Mouse (Mus musculus): Measurements from ENCODE around the gene Arfgef3.

The Arfgef3 gene

DNA sequence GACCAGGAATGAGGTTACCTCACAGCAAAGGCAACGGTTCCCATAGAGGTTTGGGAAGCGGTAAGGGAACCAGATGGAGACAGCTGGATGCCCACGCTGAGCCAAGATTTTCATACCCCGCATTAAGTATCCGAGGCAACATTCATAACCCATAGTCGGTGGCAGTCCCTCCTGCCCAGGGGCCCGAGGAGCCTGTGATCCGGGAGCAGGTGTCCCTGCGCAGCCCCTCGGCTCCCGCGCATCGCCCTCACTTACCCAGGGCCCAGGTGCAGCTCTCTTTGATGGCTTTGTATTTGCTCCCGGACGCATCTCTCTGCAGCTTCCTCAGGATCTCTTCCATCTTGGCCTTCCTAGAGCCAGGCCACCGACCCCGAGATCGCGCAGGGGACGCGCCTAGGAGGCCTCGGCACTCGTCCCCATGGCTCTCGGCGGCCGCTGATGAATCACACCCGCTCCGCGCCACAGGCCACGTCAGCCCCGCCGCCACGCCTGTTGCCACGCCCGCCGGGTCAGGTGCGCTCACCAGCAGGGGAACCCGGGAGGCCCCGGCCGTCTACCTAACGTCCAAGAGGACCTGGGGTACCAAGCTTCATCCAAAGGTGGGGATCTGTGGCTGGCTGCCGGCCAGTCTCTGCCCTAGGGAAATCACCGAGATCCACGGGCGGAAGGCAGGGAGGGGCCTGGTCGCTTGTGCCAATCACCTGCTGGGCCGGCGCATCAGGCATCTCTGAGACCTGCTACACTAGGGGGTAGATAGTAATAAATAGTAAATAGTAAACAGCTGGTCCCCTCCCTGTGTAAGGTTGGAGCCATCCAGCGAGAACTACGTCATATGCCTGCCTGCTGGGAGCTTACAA, at the start of gene Arfgef3:
TSS of gene Arfgef3 (minus strand) at position 664 of the 857 bp plus-strand sequence.
- peak; percentile 72 for DNase-seq

DNA sequence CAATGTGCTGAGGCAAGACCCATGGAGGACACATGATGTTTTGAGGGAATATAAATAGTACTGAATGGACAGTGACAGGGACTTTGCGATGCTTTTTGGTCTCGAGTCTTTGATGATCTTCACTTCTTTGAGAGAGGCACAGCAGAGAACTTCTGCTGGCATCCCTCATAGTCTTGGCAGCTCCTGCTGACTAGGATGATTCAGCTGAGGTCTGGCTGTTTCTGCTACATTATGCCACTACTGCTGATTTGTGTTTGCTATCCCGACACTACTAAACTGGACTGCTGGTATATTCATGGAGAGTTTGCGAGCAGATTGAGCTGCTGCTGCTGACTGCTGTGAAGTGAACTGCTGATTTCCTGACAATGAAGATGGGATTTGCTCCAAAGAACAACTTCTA, 46.3 kb upstream of the Arfgef3 start:
- no peak for DNase-seq

DNA sequence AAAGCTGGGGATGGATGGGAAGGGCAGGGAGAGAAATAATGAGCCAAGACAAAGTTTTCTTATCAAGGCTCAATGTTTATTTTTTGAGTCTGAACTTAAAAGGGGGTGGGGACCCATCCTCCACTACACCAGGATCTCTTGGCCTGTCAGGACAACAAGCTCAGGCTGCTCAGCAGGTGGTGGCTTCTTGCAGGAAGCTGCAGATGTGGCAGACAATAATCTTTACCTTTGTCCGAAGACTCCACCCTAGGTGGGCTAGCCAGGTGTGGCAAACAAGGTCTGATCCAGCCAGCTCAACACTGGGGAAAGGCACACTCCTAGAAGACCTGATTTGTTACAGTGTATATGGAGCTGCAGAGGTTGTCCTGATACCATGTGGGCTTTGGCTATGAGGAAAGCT, 44.9 kb upstream of the Arfgef3 start:
- DNase-seq: no peak

DNA sequence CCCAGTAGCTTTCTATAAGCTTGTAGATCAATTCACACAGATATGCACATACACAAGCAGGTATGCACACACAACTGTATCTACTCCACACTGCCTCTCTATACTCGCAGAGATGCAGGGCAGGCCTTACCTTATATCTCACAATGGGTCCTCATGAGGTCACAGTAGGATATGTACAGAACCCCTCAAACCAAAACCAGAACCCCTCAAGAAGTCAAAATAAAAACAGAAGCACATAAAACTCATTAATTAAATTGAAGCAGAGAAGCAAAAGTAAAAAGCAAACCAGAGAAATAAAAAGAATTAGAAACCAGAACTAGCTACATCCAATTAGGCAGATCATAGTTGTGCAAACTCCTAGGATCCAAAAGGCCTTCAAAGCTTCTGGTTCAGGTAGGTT, 42.9 kb upstream of the Arfgef3 start, which contains the start of gene Gm4922:
TSS of gene Gm4922 (minus strand) at position 101 of the 400 bp plus-strand sequence.
- DNase-seq: no peak

DNA sequence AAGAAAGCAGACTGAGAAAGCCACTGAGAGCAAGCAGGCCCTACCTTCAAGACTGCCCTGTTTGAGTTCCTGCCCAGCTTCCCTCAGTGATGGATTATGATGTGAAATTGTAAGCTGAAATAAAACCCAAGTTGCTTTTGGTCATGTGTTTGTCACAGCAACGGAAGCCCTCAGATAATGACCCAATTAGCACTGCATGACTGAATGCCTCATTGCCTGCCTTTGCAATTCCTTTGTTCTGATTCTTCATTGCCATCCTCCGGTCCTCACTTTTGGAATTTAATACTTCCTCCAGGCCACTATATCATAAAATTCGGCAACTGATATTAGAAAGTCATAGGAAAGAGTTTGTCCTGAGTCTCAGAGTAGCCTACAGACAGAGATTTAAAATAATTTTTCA, 33.8 kb upstream of the Arfgef3 start:
- no peak for DNase-seq

DNA sequence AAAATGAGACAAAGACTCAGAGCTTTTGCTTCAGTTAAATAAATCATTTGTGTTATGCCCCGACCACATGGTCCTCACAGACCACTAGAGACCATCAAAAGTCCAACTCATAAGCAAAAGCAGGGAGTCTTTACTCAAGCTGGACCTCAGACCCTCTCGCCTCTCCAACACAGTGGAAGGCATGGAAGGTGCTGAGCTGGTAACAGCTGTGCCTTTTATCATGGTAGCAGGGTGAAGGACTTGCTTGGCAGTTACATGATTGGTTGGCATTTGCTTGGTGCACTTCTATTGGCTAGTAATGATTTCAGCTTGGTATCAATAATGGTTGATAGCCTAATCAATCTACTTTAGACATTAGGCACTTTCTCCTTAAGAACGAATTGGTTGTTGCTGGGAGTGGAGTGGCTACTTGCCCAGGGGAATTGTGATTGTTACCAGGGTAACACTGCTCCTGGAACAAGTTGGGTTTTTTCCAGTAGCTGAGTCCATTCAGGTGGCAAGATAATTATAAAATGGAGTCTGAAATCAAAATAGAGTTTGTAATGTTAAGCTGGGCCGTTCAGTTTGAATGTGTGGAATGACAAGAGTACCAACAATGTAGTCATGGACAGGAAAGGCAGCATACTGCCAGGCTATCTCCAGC, 28.9 kb upstream of the Arfgef3 start:
- no peak for DNase-seq

DNA sequence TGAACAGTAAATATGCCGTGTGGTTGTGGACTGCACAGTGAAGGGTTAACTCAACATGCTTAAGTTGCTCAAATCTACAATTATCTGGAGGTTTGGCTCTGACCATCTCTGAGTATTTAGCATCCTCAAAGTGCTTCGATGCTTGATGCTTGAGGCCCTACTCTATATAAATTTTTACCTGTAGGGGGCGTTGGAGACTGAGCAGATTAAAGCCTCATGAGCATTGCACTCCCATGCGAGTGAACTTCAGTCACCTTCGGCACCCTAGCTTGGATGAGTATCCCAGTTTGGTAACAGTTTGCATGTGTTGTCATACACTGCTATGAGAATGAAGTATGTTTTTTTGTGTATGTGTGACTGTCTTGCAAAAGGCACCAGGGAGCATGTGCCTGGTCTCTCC, 26.2 kb upstream of the Arfgef3 start:
- no peak for DNase-seq

DNA sequence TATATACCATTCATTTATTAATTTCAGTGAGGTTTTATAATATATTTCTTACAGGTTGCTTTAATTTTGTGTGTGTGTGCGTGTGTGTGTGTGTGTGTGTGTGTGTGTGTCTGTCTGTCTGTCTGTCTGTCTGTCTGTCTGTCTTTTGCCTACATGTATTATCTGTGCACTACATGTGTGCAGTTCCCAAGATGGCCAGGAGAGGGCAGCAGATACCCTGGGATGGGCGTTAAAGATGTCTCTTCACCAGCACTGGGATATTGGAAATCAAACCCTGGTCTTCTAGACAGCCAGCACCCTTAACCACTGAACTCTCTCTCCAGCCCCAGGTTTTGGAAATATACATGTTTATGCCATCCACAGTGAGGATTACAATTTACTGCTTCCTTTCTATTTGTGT, 16.5 kb upstream of the Arfgef3 start:
- DNase-seq: peak; percentile 63

DNA sequence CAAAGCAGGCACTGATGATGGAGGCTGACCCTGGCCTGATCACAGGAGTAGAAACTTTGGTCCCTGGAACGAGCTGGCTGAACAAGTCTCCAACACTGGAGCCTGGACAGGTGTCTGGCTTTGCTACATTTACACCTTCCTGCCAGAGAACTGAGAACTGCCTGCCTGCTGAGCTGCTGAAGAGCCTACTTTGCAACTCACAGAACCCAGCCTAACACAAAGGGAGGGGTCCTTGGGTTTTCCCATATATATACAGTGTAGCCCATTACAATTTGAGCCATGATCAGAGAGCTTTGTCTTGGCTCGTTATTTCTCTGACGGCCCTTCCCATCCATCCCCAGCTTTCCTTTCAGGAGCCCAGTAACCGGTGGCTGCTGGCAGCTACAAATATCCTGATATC, 6.3 kb upstream of the Arfgef3 start:
- DNase-seq: no peak

DNA sequence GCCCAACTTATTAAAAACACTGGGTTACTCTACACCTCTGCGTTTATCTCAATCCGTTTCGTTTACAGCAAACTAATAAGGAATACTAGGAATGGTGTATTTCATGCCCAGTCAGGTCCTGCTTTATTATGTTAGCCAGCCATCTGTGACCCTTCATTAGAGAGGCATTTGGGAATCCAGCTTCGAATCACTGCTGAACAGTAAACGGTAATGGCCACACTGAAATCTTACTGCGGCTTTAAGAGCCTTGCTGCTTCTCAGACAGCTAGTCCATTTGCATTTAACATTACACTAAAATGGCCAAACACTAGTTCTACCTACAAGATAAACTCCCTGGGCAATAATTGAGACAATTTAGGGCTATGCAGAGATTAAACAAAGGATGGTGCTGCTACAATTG, 1.7 kb downstream of the Arfgef3 start:
- DNase-seq: no peak

DNA sequence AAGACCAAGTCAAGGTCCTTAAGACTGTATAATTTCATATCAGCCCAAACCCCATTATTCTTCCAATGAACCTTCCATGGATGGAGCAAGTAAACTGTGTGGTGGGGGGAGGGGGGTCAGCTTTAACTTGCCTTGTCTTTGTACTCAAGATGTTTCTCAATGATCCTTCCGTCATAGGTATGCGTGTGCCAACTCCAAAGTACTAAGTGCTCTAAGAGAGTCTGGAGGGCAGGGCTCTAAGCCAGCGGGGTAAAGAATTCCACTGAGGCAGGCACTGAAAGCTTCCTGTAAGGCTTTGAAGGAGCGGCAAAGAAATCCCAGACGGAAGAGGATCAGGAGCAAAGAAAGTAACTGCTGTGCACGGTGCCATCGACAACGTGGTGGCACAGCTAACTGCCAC, 2.7 kb downstream of the Arfgef3 start:
- no peak for DNase-seq

DNA sequence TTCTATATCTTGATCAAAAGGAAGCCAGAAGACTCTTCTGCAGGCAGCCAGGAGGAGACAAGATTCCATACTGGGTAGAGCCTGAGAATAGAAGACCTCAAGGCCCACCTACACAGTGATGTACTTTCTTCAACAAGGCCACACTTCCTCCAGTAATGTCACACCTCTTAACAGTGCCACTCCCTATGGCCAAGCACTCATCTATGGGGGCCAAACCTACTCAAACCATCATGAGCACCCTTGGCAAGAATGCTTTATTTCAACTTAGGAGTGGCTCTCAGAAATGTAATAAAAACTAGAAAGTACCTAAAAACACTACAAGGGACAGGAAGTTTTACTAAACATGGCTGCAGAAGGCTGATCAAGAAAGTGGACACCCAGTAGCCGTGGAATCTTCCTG, 15.2 kb downstream of the Arfgef3 start:
- DNase-seq: no peak

DNA sequence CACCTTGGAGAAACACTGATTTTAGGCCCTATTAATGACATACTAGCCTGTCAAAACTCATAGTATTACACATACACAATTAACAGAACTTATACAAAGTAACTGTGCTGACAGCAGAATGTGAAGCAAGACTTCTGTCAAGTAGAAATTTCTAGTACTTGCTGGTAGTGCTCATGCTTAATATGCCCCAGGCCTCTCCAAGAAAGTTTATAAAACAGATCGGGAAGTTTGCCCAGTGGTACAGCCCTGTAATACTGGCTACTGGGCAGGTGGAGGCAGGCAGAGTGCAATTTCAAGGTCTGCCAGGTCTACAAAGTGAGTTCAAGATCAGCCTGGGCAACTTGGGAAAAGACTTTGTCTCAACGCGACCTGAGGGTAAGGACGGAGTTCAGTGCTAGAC, 32.3 kb downstream of the Arfgef3 start:
- no peak for DNase-seq

DNA sequence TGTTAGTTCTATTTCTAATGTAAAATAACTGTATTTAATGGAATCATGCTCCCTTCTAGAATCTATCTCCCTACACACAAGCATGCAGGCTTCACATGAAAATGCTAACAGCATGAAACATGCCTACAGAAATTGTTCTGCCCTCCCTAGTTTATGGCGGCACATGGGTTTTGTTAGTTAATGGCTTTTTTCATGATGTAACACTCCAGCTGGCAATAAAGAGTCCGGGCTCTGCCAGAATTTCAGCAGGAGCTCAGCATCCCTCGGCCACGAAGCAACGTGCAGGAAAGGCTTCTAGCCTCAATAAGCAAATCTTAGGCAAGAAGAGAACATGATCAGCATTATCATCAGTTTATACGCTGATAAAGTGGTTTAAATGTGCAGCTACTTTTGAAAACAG, 32.8 kb downstream of the Arfgef3 start:
- no peak for DNase-seq

DNA sequence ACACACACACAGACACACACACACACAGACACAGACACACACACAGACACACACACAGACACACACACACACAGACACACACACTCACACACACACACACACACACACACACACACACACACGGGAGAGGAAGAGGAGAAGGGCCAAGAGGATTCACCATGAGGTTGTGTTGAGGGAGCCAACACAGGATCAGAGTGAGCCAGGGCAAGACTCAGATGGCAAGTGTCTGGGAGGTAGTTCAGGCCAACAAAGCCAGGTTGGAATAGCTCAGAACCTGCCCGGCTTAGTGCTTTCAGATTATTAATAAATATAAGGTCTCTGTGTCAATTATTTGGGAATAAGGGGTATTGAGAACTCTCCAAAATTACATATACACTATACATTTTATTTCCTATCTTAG, 33.9 kb downstream of the Arfgef3 start:
- no peak for DNase-seq

DNA sequence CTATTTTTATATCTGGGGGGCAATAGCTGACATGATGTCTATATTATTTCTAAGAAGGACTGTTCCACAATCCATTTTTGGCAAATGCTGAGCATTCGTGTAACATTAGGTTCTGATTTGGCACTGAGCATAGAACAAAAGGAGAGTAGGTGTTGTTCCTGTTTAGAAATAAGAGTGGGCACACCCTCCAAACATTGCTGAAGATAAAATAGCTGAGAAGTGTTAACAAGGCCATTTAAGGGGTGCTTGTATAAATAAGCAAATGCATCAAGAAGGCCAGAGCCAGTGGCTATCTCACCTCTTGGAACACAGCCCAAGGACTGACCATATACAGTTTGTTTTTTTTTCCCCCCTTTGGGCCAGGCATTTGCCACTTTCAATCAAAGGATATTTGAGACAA, 35.1 kb downstream of the Arfgef3 start:
- no peak for DNase-seq

DNA sequence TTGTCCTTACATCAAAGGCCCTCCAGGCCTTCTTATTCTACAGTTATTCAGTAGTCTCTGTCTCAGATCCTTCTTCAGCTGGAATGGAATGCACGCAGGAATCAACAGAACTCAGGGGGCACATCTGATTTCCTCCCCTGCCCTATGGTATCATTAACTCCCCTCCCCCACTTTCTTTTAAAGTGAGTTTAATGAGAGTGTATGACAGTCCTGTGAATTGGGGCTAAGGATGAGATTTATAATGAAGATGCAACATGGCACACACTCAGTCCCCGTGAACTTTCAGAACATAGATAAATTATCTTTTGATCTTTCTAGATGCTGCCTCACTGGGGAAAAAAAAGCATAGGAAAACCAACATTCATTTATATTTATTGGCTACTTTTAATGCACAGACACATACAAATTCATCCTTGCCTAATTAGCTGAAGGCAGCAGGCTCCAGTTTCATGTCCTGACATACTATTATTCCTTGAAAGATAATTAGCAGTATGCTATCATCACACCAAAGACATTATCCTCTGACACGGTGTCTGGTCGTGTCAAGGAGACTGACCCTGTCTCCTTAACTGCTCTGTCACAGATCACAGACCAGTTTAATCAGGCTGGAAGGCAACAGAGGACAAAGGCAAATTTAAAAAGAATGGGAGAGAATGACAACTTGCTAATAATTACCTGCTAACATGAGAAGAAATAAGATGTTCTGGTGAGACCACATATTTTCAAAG, 39.2 kb downstream of the Arfgef3 start:
- no peak for DNase-seq

DNA sequence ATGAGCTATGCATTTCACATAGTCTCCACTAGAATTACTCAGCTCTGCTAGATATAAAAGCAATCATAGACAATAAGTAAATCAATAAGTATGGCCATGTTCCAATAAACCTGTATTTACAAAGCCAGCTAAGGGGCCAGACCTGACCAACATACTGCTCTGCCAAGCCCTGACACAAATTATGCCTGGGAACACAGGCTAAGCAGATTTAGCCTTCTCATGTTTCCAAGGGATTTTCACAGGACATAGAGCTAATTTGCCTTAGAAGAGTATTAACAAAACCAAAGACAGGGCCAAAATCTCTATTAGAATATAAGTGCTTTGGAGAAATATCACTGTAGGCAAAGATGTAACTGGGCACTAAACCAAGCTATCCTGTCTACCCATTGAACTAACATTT, 42.2 kb downstream of the Arfgef3 start:
- DNase-seq: no peak

DNA sequence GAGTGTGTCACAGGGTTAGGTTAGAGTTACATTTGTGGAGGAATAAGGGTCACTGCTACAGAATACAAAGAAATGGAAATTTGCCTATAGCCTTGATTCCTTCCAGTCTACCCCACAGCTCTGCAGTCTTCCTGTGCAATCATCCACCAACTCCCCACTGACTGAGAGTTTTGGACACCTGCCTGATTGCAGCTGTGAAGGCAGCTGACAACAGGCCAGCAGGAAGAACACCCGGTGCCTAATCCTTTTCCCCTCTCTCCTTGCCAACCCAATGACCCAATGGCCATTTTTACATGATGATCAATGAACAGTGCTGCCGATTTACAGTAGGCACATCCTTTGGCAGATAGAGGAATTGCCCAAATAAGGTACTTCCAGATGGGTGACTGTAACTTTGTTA, 43.6 kb downstream of the Arfgef3 start:
- peak; percentile 15 for DNase-seq

DNA sequence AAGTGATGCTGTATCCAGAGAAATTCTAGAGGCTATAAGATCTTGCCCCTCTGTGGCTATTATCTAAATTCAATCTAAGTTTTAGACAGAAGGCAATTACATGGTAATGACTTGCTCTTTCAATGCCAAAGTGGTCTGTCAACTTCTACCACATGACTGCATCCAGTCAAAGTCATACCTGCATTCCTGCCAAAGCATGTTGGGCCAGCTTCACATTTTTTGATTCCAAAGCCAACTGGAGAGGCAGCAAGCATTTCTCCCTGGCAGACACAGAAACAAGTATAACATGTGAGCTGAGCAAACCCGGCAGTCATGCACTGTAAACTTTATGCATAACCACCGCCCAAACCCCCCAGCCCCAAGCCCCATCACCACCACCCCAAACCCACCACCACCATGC, 44.6 kb downstream of the Arfgef3 start:
- no peak for DNase-seq

DNA sequence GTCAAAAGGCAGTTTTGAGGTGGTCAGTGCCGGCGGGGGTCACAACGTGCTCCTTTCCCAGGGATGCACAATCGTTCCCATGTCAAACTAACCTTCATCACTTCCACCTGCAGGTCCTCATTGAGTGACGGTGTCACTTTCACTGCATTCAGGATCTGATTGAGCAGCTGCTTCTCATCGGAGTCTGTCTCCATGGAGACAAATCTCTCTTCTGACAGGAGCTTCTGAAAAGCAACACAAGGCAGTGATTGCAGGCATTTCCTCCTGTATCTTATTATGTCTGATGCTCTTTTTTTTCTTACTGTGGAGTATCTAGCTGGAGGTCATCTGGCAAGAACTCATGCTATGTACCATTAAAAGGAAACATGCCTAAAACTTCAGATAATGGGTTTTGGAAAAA, 47.3 kb downstream of the Arfgef3 start:
- no peak for DNase-seq

DNA sequence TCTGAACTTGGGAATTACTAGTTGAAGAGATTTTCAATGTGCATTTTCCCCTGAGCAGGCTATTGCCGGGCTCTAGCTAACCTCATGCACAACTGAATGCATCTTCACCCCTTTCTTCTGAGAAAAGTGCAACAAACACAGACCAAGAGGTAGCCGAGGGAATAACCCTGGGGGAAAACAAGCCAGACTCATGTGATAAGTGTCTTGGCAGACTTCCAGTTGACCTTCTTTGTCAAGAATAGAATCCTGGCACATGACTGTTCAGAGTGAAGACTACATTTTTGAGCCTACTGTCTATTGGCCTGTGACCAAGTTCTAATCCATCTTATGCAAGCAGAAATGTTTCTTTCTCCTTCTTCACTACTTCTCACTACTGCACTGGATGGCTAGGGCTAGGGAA, 55.5 kb downstream of the Arfgef3 start:
- peak; percentile 48 for DNase-seq

DNA sequence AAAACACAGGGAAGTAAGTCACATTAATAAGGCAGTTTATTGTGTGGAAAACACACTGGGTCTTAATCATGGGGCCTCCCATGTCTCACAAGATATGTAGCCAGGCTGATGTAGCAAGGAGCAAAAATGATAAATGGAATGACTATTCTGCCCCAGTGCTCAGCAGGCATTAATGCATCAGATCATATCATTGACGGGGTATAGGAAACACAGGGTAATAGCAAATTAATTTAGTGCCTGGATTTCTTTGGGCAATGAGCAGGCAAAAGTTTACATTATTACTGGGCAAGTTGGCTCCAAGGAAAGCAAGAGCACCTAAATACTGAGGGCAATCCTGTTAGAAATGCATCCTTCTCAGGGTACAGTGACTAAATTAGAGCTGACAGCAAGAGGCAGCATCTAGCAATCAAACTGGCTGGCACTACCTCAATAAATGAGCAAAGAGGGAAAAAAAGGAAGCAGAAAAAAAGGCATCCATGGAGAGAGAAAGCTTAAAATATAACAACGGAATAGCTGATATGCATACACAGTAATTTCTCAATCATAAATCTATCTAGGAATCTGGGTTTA, 62.3 kb downstream of the Arfgef3 start:
- no peak for DNase-seq

All from kidney, adult 18-20 months (tissue).